Mouse (Mus musculus): Measurements from ENCODE around the gene Sept10.

GRCm38 (mm10) chr10:59150938-59151657 is 70.5 kb downstream of the Sept10 start:
- TF ChIP-seq CTCF (conservative IDR thresholded peaks at IDR 0.05; ENCODE audit: low read length): no peak
- TF ChIP-seq POU5F1 (IDR thresholded peaks at IDR 0.05; ENCODE audit: borderline replicate concordance, low read length): no peak
